Mouse (Mus musculus) lung, adult 2 months (tissue): Measurements from ENCODE around the gene Dctn1.

Experiments used
- CTCF ChIP-seq: fragments of 200-500 bp; IDR thresholded peaks from 2 replicates; pipeline ENCODE4 v1.5.1; 2011; ENCODE audit warnings: mild to moderate bottlenecking, low read length, control low read depth; ENCODE audit not compliant: insufficient read depth
- POLR2A ChIP-seq: fragments of 200-500 bp; IDR thresholded peaks from 2 replicates; pipeline ENCODE4 v1.6.1; 2011; ENCODE audit warnings: low read depth, mild to moderate bottlenecking, control low read depth, low read length, borderline replicate concordance; ENCODE audit errors: extremely low read depth

DNA sequence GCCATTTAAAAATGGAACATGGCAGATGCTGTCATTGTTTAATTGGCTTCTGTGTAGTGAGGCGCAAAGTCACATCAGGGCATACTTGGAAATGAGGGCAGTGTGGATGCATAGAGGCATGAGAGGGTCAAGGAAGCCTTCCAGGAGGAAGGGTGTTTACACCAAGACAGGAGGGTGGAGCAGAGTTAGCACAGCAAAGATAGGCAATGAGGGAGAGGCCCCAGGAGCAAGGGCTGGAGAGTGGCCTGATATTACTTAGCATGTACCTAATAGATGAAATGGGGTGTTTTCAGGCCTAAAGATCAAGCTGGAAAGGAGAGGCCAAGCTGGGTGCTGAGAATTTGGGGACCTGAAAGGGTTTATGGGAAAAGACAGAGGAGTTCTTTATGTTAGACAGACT, 80.3 kb downstream of the Dctn1 start:
- TF ChIP-seq CTCF (no peak), POLR2A (no peak)
